Mouse (Mus musculus): ENCODE data around the gene Uaca. TPM values are rescaled to one million over a fixed set of nuclear protein-coding genes. Genes with fewer than 3 reads are reported as not detected.

Uaca gene
- polyA plus RNA-seq, 1 experiment from 2014 or later, result 22.5 TPM

DNA sequence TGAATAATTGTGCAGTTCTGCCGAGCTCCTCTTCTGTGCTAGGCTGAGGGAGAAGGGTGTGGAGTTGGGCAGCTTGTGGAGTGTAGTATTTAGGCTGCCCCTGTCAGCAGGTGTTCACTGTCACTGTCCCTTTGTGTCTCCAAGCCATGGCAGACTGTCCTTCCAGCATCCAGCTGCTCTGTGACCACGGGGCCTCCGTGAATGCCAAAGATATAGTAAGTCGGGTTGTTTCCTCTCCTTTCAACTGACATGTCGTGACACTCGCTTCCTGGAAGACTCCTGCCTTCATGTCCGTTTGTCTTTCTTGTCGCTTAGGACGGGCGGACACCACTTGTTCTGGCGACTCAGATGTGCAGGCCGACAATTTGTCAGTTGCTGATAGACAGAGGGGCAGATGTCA is 55.6 kb downstream of the Uaca start:
- no peak overlapping the region for H3K4me3 ChIP-seq
- H3K27me3 ChIP-seq (ENCODE audit: insufficient read depth, poor library complexity, severe bottlenecking), result no peaks in the 10 kb centered on the region
- H3K36me3 ChIP-seq, result peaks cover 16% of the 10 kb centered on the region; the same call in 1 of the 2 replicates
- DNase-seq (ENCODE audit: low spot score), result no peak
- peaks cover 30% of the 10 kb centered on the region for H3K4me1 ChIP-seq (replicated peaks)
- peak overlapping the region; percentile 23 for H3K27ac ChIP-seq
- H3K9me3 ChIP-seq, result no peaks in the 10 kb centered on the region
- WGBS, result 85% methylated on average over 12 of the region's 12 CpGs

DNA sequence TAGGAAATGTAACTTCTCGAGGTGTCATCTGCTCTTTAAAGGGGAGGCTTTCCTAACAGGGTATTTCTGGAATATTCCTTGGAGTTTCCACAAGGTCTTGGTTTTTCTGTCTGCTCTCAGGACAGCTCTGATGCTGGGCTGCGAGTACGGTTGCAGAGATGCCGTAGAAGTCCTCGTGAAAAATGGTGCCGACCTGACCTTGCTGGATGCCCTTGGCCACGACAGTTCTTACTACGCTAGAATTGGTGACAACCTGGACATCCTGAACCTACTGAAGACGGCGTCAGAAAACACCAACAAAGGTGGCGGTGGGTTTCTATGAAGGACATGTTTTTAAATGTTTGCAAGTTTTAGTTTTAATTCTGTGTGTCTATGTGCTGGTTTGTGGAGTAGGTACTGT is 59.9 kb downstream of the Uaca start:
- no peak for DNase-seq (ENCODE audit: low spot score)
- H3K27me3 ChIP-seq (ENCODE audit: insufficient read depth, poor library complexity, severe bottlenecking), result no peaks in the 10 kb centered on the region
- peaks cover 21% of the 10 kb centered on the region; the same call in 1 of the 2 replicates for H3K36me3 ChIP-seq
- WGBS, result 93% methylated on average over 11 of the region's 11 CpGs
- H3K9me3 ChIP-seq, result no peaks in the 10 kb centered on the region
- no peak overlapping the region for H3K4me3 ChIP-seq
- no peak overlapping the region; the same call in 1 of the 2 replicates for H3K27ac ChIP-seq
- peaks cover 23% of the 10 kb centered on the region for H3K4me1 ChIP-seq (replicated peaks)

DNA sequence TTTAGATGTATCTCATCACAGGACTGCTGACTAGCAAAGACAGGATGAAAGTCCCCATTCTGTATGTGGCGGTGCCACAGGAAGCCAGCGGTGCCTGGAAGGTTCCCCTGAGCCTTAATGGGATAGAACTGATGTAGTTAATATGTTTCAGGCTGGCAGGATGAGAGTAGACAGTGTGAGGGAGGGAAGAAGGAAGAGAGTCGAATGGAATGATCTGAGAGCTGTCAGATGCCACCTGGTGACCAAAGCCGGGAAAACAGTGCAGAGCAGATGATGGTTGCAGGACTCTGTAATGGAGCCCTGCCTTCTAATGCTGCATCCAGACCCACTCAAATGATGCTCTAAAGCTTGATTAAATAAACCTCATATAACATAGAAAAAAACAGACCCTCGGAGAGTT is 63.5 kb downstream of the Uaca start:
- DNase-seq (ENCODE audit: low spot score), result peak; percentile 57
- Histone ChIP-seq H3K27me3 (ENCODE audit: insufficient read depth, poor library complexity, severe bottlenecking) (no peaks in the 10 kb centered on the region), H3K36me3 (peaks cover 35% of the 10 kb centered on the region), H3K4me1 (replicated peaks) (peaks cover 10% of the 10 kb centered on the region), H3K9me3 (no peaks in the 10 kb centered on the region), H3K4me3 (no peak overlapping the region), H3K27ac (no peak overlapping the region)
- 41% methylated on average over 5 of the region's 5 CpGs for WGBS

DNA sequence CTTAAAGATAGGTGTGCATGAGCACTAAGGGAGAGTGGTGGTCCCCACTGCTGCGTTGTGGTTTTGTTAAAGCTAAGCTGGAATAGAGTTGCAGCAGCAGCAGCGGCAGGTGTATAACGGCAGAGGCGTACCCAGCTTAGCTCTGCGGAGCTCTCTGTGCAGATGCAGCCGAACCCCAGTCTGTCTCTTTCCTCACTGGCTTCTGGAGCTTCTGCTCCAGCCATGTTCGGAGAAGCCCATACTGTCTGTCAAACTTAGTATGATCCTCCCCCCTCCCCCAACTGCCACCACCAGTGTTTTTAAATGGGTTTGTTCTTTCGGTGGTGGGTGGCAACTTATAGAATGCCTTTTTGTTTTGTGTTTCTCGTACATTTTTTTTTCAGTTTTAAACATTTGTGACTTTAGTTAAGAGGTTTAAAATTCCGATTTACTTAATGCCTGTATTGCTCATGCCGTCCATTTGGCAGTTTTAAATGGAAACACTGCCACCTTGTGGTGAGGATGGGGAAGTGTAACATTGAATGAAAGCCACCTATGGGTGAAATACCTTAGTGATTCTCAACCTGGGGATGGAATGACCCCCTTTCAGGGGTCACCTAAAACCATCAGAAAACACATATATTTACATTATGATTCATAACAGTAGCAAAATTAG is 64.1 kb downstream of the Uaca start:
- peak; percentile 18 for DNase-seq (ENCODE audit: low spot score)
- Histone ChIP-seq H3K36me3 (peaks cover 41% of the 10 kb centered on the region), H3K4me1 (replicated peaks) (peaks cover 10% of the 10 kb centered on the region), H3K4me3 (no peak overlapping the region), H3K27ac (no peak overlapping the region), H3K27me3 (ENCODE audit: insufficient read depth, poor library complexity, severe bottlenecking) (no peaks in the 10 kb centered on the region), H3K9me3 (no peaks in the 10 kb centered on the region)
- WGBS, result 43% methylated on average over 11 of the region's 11 CpGs

DNA sequence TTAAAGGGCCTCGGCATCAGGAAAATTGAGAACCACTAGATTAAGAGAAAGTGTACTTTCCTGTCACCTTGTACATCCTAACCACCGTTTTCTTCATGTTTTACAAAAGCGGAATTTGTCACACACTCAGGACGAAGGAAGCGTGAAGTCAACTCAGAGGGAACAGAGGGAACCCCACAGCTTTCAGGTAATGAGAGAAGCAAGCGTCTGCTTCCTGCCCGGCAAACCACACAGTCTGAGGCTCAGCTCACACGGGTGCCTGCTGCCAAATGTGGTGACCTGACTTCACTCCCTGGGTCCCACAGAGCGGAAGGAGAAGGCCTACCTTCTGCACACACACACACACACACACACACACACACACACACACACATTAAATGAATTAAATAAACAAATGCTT is 64.7 kb downstream of the Uaca start:
- whole genome bisulfite sequencing, result 72% methylated on average over 9 of the region's 9 CpGs
- DNase-seq (ENCODE audit: low spot score), result no peak
- Histone ChIP-seq H3K4me3 (no peak overlapping the region), H3K36me3 (peaks cover 47% of the 10 kb centered on the region), H3K27ac (no peak overlapping the region), H3K27me3 (ENCODE audit: insufficient read depth, poor library complexity, severe bottlenecking) (no peaks in the 10 kb centered on the region), H3K4me1 (replicated peaks) (peaks cover 10% of the 10 kb centered on the region), H3K9me3 (no peaks in the 10 kb centered on the region)

DNA sequence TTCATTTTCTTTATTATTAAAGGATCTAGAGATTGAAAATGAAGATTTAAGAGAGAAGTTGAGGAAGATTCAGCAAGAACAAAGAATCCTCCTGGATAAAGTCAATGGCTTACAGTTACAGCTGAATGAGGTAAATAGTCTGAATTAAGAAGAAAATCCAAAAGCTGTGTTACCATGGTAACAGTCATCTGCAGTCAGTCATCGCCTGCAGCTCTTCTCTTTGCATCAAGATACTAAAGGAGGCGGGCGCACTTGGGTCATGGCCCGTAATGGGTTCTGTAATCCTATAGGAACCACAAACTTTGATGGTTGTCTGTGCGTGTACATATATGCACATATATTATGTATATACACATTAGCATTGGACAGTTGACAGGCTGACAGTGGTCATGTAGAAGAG is 66.7 kb downstream of the Uaca start:
- Histone ChIP-seq H3K27ac (no peak overlapping the region), H3K9me3 (no peaks in the 10 kb centered on the region), H3K4me3 (no peak overlapping the region), H3K27me3 (ENCODE audit: insufficient read depth, poor library complexity, severe bottlenecking) (no peaks in the 10 kb centered on the region), H3K36me3 (peaks cover 51% of the 10 kb centered on the region), H3K4me1 (replicated peaks) (peaks cover 16% of the 10 kb centered on the region)
- DNase-seq (ENCODE audit: low spot score), result no peak
- 89% methylated on average over 5 of the region's 5 CpGs for WGBS

DNA sequence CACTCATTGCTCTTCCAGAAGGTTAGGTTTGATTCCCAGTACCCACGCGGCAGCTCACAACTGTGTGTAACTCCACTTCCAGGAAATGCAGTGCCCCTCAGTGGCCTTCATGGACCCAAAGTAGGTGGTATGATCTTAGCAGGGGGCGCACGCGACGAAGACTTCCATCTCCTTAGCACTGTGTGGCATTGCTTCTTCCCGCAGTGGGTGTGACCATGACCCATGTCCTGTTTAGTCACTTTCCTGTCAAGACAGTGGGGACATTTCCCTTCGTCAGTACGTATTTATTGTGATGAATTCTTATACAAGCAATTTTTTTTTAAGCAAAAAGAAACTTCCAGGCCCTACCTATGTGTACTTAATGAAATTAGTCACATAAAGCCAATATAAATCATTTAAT is 70.3 kb downstream of the Uaca start:
- WGBS, result 93% methylated on average over 9 of the region's 9 CpGs
- peaks cover 7% of the 10 kb centered on the region for H3K4me1 ChIP-seq (replicated peaks)
- H3K4me3 ChIP-seq, result no peak overlapping the region
- H3K27me3 ChIP-seq (ENCODE audit: insufficient read depth, poor library complexity, severe bottlenecking), result no peaks in the 10 kb centered on the region
- H3K27ac ChIP-seq, result no peak overlapping the region
- no peaks in the 10 kb centered on the region for H3K9me3 ChIP-seq
- no peak for DNase-seq (ENCODE audit: low spot score)
- H3K36me3 ChIP-seq, result peaks cover 55% of the 10 kb centered on the region

DNA sequence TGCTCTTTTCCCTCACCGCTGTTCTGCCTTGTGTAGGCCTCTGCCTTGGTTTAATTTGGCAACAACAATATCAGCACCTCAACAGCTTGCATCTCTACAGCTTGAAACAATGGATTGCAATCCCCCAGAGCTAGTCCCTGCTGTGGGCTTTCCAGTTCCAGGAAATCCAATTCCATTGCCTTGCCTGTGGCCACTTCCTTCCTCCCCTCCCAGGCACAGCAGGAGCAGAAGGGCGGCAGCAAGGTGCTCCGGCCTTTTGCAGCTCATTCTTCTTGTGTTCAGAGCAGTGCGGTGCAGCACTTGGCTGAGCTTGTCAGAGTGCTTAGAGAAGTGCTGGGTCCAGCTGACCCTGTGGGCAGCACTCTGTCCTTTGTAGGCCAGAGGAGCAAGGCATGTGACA is 71.5 kb downstream of the Uaca start:
- no peaks in the 10 kb centered on the region for H3K27me3 ChIP-seq (ENCODE audit: insufficient read depth, poor library complexity, severe bottlenecking)
- peak overlapping the region; percentile 35; the same call in 1 of the 2 replicates for H3K27ac ChIP-seq
- no peak for DNase-seq (ENCODE audit: low spot score)
- H3K9me3 ChIP-seq, result no peaks in the 10 kb centered on the region
- no peak overlapping the region for H3K4me3 ChIP-seq
- peaks cover 58% of the 10 kb centered on the region for H3K36me3 ChIP-seq
- WGBS, result 38% methylated on average over 4 of the region's 4 CpGs
- H3K4me1 ChIP-seq (replicated peaks), result peaks cover 15% of the 10 kb centered on the region

DNA sequence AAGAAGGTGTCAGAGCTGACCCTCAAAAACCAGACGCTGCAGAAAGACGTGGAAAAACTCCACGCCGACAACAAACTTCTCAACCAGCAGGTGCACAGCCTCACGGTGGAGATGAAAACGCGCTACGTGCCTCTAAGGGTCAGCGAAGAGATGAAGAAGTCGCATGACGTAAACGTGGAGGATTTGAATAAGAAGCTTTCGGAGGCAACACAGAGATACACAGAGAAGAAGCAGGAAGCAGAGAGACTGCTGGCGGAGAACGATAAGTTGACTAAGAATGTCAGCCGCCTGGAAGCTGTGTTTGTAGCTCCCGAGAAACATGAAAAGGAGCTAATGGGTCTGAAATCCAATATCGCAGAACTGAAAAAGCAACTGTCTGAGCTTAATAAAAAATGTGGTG is 76.1 kb downstream of the Uaca start:
- H3K4me3 ChIP-seq, result no peak overlapping the region
- H3K27me3 ChIP-seq (ENCODE audit: insufficient read depth, poor library complexity, severe bottlenecking), result no peaks in the 10 kb centered on the region
- H3K4me1 ChIP-seq (replicated peaks), result peaks cover 14% of the 10 kb centered on the region
- peaks cover 49% of the 10 kb centered on the region for H3K36me3 ChIP-seq
- 92% methylated on average over 18 of the region's 18 CpGs for WGBS
- no peak overlapping the region for H3K27ac ChIP-seq
- no peaks in the 10 kb centered on the region for H3K9me3 ChIP-seq
- DNase-seq (ENCODE audit: low spot score), result no peak

DNA sequence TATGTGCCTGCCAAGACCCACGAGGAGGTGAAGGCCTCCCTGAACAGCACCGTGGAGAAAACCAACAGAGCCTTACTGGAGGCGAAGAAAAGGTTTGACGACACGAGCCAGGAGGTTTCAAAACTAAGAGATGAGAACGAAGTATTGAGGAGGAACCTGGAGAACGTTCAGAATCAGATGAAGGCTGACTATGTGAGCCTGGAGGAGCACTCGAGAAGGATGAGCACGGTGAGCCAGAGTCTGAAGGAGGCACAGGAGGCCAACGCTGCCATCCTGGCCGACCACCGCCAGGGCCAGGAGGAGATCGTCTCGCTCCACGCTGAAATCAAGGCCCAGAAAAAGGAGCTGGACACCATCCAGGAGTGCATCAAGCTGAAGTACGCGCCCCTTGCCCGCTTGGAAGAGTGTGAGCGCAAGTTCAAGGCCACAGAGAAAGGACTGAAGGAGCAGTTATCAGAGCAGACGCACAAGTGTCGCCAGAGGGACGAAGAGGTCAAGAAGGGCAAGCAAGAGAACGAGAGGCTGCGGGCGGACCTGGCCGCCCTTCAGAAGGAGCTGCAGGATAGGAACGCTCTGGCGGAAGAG is 76.7 kb downstream of the Uaca start:
- no peak overlapping the region for H3K4me3 ChIP-seq
- no peaks in the 10 kb centered on the region for H3K27me3 ChIP-seq (ENCODE audit: insufficient read depth, poor library complexity, severe bottlenecking)
- 91% methylated on average over 28 of the region's 28 CpGs for WGBS
- peaks cover 13% of the 10 kb centered on the region for H3K4me1 ChIP-seq (replicated peaks)
- DNase-seq (ENCODE audit: low spot score), result no peak
- no peak overlapping the region for H3K27ac ChIP-seq
- peaks cover 50% of the 10 kb centered on the region for H3K36me3 ChIP-seq
- no peaks in the 10 kb centered on the region for H3K9me3 ChIP-seq

DNA sequence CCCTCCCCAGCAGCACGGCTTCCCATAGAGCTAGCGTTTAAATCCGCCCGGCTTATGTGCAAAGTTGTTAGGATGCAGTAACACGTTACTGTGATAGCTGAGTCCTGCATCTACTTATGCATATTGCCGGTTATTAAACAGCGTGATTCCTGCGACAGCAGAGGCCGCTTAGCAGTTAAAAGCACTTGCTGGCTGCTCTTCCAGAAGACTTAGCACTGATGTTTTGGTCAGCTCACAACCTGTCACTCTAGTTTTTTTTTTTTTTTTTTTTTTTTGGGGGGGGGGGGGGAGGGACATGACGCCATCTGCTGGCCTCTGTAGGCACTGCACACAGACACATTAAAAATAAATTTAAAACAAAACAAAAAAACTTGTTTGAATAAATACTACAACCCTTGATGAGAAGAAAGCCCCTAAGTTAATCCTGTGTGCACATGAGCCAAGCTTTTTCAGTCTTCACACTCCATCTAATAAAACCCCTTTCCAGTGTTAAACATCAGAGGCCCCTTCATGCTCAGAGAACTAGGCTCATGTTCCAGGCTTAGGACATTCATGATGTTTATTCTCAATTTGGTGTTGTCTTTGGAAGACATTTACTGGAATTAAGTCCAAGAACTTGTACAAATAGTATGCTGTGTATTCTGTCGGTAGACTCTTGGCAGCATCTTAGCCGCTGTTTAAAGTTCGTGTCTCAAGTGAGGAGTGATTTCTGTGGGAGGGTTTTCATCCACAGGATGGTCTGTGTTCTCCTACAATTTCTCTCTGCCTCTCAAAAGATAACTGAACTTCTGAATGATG is 79.1 kb downstream of the Uaca start:
- no peak for DNase-seq (ENCODE audit: low spot score)

DNA sequence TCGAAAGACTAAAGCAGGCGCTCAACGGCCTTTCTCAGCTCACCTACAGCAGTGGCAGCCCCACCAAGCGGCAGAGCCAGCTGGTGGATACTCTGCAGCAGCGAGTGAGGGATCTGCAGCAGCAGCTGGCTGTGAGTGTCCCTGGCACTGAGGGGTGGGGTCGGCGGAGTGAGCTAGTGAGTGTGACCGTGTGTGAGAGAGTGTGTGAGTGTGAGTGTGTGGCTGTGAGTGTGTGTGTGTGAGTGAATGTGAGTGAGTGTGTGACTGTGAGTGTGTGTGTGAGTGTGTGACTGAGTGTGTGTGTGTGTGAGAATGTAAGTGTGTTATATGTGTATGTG is 79.7 kb downstream of the Uaca start:
- 94% methylated on average over 8 of the region's 8 CpGs for WGBS
- H3K36me3 ChIP-seq, result peaks cover 65% of the 10 kb centered on the region

More for the DNA sequence above, 79.1 kb downstream of the Uaca start:
- H3K9me3 ChIP-seq, result no peaks in the 10 kb centered on the region
- no peaks in the 10 kb centered on the region for H3K27me3 ChIP-seq (ENCODE audit: insufficient read depth, poor library complexity, severe bottlenecking)
- no peak overlapping the region for H3K27ac ChIP-seq
- 91% methylated on average over 13 of the region's 13 CpGs for WGBS
- H3K4me3 ChIP-seq, result no peak overlapping the region
- peaks cover 62% of the 10 kb centered on the region for H3K36me3 ChIP-seq
- H3K4me1 ChIP-seq (replicated peaks), result peaks cover 20% of the 10 kb centered on the region

DNA sequence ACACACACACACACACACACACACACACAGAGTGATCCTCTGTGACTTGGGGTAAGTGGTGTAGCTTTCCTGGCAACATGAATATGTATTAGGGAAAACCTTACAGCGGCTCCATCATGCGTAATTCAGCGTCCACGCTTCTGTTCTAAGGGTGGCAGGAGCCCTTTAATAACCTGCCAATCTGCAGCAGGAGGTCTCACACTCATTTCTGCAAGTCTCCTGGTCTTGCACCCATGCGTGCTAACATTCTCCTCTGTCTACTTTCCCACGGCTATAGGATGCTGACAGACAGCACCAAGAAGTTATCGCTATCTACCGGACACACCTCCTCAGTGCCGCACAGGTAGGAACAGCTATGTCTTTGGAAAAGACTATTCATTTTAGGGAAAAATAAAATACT is 81.7 kb downstream of the Uaca start:
- 85% methylated on average over 9 of the region's 9 CpGs for WGBS
- H3K4me3 ChIP-seq, result no peak overlapping the region
- no peak overlapping the region for H3K27ac ChIP-seq
- peaks cover 62% of the 10 kb centered on the region for H3K36me3 ChIP-seq
- DNase-seq (ENCODE audit: low spot score), result no peak
- H3K4me1 ChIP-seq (replicated peaks), result peaks cover 14% of the 10 kb centered on the region
- no peaks in the 10 kb centered on the region for H3K27me3 ChIP-seq (ENCODE audit: insufficient read depth, poor library complexity, severe bottlenecking)
- no peaks in the 10 kb centered on the region for H3K9me3 ChIP-seq

More for the DNA sequence above, 79.7 kb downstream of the Uaca start:
- H3K27me3 ChIP-seq (ENCODE audit: insufficient read depth, poor library complexity, severe bottlenecking), result no peaks in the 10 kb centered on the region
- H3K9me3 ChIP-seq, result no peaks in the 10 kb centered on the region
- peaks cover 22% of the 10 kb centered on the region for H3K4me1 ChIP-seq (replicated peaks)
- no peak for DNase-seq (ENCODE audit: low spot score)
- no peak overlapping the region for H3K27ac ChIP-seq
- H3K4me3 ChIP-seq, result no peak overlapping the region
